Mouse (Mus musculus): ENCODE data around the gene Arid3a. TPM values are rescaled to one million over a fixed set of nuclear protein-coding genes. Genes with fewer than 3 reads are reported as not detected.
"Not testable (repeated sequence)": the region's sequence is repeated elsewhere in the genome, so short reads cannot be mapped to it uniquely, and the experiment has no call there.

The Arid3a gene
- polyA plus RNA-seq, 1 experiment from 2014 or later, result 14.0 TPM

GRCm38 (mm10) chr10:79884938-79885337, 41.9 kb upstream of the Arid3a start:
- H3K36me3 ChIP-seq (ENCODE audit: control insufficient read depth, insufficient read depth, low read length); H3K27ac ChIP-seq (ENCODE audit: low read length); H3K4me2 ChIP-seq (replicated peaks; ENCODE audit: low read depth, low read length); H3K4me3 ChIP-seq (ENCODE audit: low read depth, low read length); ATAC-seq (ENCODE audit: insufficient number of reproducible peaks, insufficient read depth, low FRiP score, low read depth); H3K9me3 ChIP-seq (ENCODE audit: control insufficient read depth, low read depth, low read length); H3K9ac ChIP-seq (replicated peaks; ENCODE audit: low read depth, low read length); H3K27me3 ChIP-seq (ENCODE audit: control insufficient read depth, insufficient read depth, low read length): not testable (repeated sequence)
- H3K4me1 ChIP-seq (ENCODE audit: control insufficient read depth, insufficient read depth, low read length), result peaks cover 12% of the 10 kb centered on the region
- 66% methylated on average over 2 of the region's 3 CpGs for WGBS

GRCm38 (mm10) chr10:79886054-79886453, 40.8 kb upstream of the Arid3a start, which contains the start of gene Elane:
Gene Elane, plus strand, starts transcription at chr10:79886247.
- Histone ChIP-seq H3K27me3 (ENCODE audit: control insufficient read depth, insufficient read depth, low read length) (no peaks in the 10 kb centered on the region), H3K9ac (replicated peaks; ENCODE audit: low read depth, low read length) (no peak within 1 kb of the TSS), H3K4me3 (ENCODE audit: low read depth, low read length) (no peak within 1 kb of the TSS), H3K4me1 (ENCODE audit: control insufficient read depth, insufficient read depth, low read length) (peaks cover 12% of the 10 kb centered on the region), H3K4me2 (replicated peaks; ENCODE audit: low read depth, low read length) (no peak within 1 kb of the TSS), H3K27ac (ENCODE audit: low read length) (no peak within 1 kb of the TSS), H3K36me3 (ENCODE audit: control insufficient read depth, insufficient read depth, low read length) (no peaks in the 10 kb centered on the region), H3K9me3 (ENCODE audit: control insufficient read depth, low read depth, low read length) (no peaks in the 10 kb centered on the region)
- WGBS, result 82% methylated on average over 6 of the region's 6 CpGs
- ATAC-seq (ENCODE audit: insufficient number of reproducible peaks, insufficient read depth, low FRiP score, low read depth), result no peak

DNA sequence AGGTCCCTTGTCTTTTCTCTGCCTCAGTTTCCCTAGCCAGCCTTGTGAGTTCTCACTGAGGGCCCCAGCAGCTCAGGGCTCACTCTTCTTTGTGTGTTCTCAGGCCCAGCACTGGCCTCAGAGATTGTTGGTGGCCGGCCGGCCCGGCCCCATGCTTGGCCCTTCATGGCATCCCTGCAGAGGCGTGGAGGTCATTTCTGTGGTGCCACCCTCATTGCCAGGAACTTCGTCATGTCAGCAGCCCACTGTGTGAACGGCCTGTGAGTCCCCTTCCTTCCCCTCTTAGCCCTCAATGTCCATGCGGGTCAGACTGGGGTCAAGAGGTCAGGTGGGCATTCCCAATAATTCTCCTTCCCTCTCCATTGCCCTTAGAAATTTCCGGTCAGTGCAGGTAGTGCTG, 40.2 kb upstream of the Arid3a start:
- no peak overlapping the region for H3K27ac ChIP-seq (ENCODE audit: low read length)

GRCm38 (mm10) chr10:79889386-79889785, 37.5 kb upstream of the Arid3a start:
- no peaks in the 10 kb centered on the region for H3K9me3 ChIP-seq (ENCODE audit: control insufficient read depth, low read depth, low read length)
- H3K4me2 ChIP-seq (replicated peaks; ENCODE audit: low read depth, low read length), result no peak overlapping the region
- H3K27me3 ChIP-seq (ENCODE audit: control insufficient read depth, insufficient read depth, low read length), result no peaks in the 10 kb centered on the region
- 62% methylated on average over 2 of the region's 2 CpGs for WGBS
- no peak overlapping the region for H3K9ac ChIP-seq (replicated peaks; ENCODE audit: low read depth, low read length)
- H3K27ac ChIP-seq (ENCODE audit: low read length), result no peak overlapping the region
- H3K4me1 ChIP-seq (ENCODE audit: control insufficient read depth, insufficient read depth, low read length), result no peaks in the 10 kb centered on the region
- no peak for ATAC-seq (ENCODE audit: insufficient number of reproducible peaks, insufficient read depth, low FRiP score, low read depth)
- peaks cover 4% of the 10 kb centered on the region for H3K36me3 ChIP-seq (ENCODE audit: control insufficient read depth, insufficient read depth, low read length)
- no peak overlapping the region for H3K4me3 ChIP-seq (ENCODE audit: low read depth, low read length)

More for the DNA sequence above, 40.2 kb upstream of the Arid3a start:
- H3K4me3 ChIP-seq (ENCODE audit: low read depth, low read length), result no peak overlapping the region
- ATAC-seq (ENCODE audit: insufficient number of reproducible peaks, insufficient read depth, low FRiP score, low read depth), result no peak
- WGBS, result 79% methylated on average over 8 of the region's 8 CpGs
- no peaks in the 10 kb centered on the region for H3K36me3 ChIP-seq (ENCODE audit: control insufficient read depth, insufficient read depth, low read length)
- no peaks in the 10 kb centered on the region for H3K27me3 ChIP-seq (ENCODE audit: control insufficient read depth, insufficient read depth, low read length)
- H3K4me2 ChIP-seq (replicated peaks; ENCODE audit: low read depth, low read length), result no peak overlapping the region
- no peaks in the 10 kb centered on the region for H3K9me3 ChIP-seq (ENCODE audit: control insufficient read depth, low read depth, low read length)
- peaks cover 12% of the 10 kb centered on the region for H3K4me1 ChIP-seq (ENCODE audit: control insufficient read depth, insufficient read depth, low read length)
- no peak overlapping the region for H3K9ac ChIP-seq (replicated peaks; ENCODE audit: low read depth, low read length)

GRCm38 (mm10) chr10:79890670-79891069, 36.2 kb upstream of the Arid3a start, which contains the start of gene Cfd:
Gene Cfd, plus strand, starts transcription at chr10:79890853.
- H3K4me3 ChIP-seq (ENCODE audit: low read depth, low read length), result no peak within 1 kb of the TSS
- ATAC-seq (ENCODE audit: insufficient number of reproducible peaks, insufficient read depth, low FRiP score, low read depth), result no peak
- no peak within 1 kb of the TSS for H3K9ac ChIP-seq (replicated peaks; ENCODE audit: low read depth, low read length)
- no peak within 1 kb of the TSS for H3K4me2 ChIP-seq (replicated peaks; ENCODE audit: low read depth, low read length)
- H3K9me3 ChIP-seq (ENCODE audit: control insufficient read depth, low read depth, low read length), result no peaks in the 10 kb centered on the region
- WGBS, result 37% methylated on average over 5 of the region's 5 CpGs
- H3K36me3 ChIP-seq (ENCODE audit: control insufficient read depth, insufficient read depth, low read length), result peaks cover 5% of the 10 kb centered on the region
- no peaks in the 10 kb centered on the region for H3K4me1 ChIP-seq (ENCODE audit: control insufficient read depth, insufficient read depth, low read length)
- H3K27ac ChIP-seq (ENCODE audit: low read length), result no peak within 1 kb of the TSS
- H3K27me3 ChIP-seq (ENCODE audit: control insufficient read depth, insufficient read depth, low read length), result no peaks in the 10 kb centered on the region

DNA sequence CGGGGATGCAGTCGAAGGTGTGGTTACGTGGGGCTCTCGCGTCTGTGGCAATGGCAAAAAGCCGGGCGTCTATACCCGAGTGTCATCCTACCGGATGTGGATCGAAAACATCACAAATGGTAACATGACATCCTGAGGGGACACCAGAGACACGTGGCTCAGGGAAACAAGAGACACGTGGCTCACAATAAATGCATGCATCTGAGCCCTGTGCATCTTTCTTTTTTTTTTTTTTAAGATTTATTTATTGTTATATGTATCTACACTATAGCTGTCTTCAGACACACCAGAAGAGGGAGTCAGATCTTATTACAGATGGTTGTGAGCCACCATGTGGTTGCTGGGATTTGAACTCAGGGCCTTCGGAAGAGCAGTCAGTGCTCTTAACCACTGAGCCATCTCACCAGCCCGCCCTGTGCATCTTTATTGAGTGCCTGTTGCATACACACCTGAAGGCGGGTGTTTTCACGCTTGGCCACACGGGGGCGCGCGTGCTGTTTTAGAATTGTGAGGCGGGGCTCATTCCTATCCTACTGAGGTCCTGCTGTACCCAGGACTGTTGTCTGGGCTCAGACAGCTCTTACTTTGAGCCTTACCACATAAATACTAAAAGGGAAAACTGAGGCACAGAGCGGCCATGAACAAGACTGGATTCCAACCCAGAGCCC, 34.3 kb upstream of the Arid3a start:
- H3K9me3 ChIP-seq (ENCODE audit: control insufficient read depth, low read depth, low read length); H3K27me3 ChIP-seq (ENCODE audit: control insufficient read depth, insufficient read depth, low read length); H3K4me1 ChIP-seq (ENCODE audit: control insufficient read depth, insufficient read depth, low read length); ATAC-seq (ENCODE audit: insufficient number of reproducible peaks, insufficient read depth, low FRiP score, low read depth); H3K9ac ChIP-seq (replicated peaks; ENCODE audit: low read depth, low read length); H3K4me3 ChIP-seq (ENCODE audit: low read depth, low read length); H3K4me2 ChIP-seq (replicated peaks; ENCODE audit: low read depth, low read length); H3K27ac ChIP-seq (ENCODE audit: low read length): not testable (repeated sequence)
- H3K36me3 ChIP-seq (ENCODE audit: control insufficient read depth, insufficient read depth, low read length), result peaks cover 18% of the 10 kb centered on the region
- WGBS, result 41% methylated on average over 22 of the region's 22 CpGs

- no peak for ATAC-seq (ENCODE audit: insufficient number of reproducible peaks, insufficient read depth, low FRiP score, low read depth)
- no peaks in the 10 kb centered on the region for H3K9me3 ChIP-seq (ENCODE audit: control insufficient read depth, low read depth, low read length)
- no peaks in the 10 kb centered on the region for H3K27me3 ChIP-seq (ENCODE audit: control insufficient read depth, insufficient read depth, low read length)
- H3K9ac ChIP-seq (replicated peaks; ENCODE audit: low read depth, low read length), result no peak overlapping the region
- 92% methylated on average over 16 of the region's 16 CpGs for WGBS
- H3K4me1 ChIP-seq (ENCODE audit: control insufficient read depth, insufficient read depth, low read length), result no peaks in the 10 kb centered on the region
- H3K4me3 ChIP-seq (ENCODE audit: low read depth, low read length), result no peak overlapping the region
- H3K27ac ChIP-seq (ENCODE audit: low read length), result no peak overlapping the region
- H3K36me3 ChIP-seq (ENCODE audit: control insufficient read depth, insufficient read depth, low read length), result peaks cover 37% of the 10 kb centered on the region
- H3K4me2 ChIP-seq (replicated peaks; ENCODE audit: low read depth, low read length), result no peak overlapping the region
Observed at GRCm38 (mm10) chr10:79896306-79896705, 30.5 kb upstream of the Arid3a start.

DNA sequence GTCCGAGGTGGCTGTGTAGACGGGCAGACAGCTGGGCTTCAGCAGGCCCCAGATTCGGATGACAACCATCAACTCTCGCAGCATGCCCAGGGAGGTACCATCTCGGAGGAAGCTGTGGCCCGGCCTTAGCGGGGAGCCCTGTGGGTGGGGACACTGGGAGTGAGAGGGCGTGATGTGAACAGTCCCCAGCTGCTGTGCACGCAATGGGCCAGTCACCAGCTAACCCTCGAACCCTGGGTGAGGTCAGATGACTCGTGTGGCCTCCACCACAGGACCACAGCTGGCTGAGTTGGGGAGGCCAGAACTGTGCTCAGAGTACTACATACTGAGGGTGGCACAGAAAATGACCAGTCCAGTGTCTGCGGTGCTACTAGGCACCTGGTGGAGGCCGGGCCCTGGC, 30.0 kb upstream of the Arid3a start:
- ATAC-seq (ENCODE audit: insufficient number of reproducible peaks, insufficient read depth, low FRiP score, low read depth), result no peak
- Histone ChIP-seq H3K27ac (ENCODE audit: low read length) (no peak overlapping the region), H3K4me2 (replicated peaks; ENCODE audit: low read depth, low read length) (no peak overlapping the region), H3K27me3 (ENCODE audit: control insufficient read depth, insufficient read depth, low read length) (no peaks in the 10 kb centered on the region), H3K9ac (replicated peaks; ENCODE audit: low read depth, low read length) (no peak overlapping the region), H3K9me3 (ENCODE audit: control insufficient read depth, low read depth, low read length) (no peaks in the 10 kb centered on the region), H3K4me3 (ENCODE audit: low read depth, low read length) (no peak overlapping the region), H3K36me3 (ENCODE audit: control insufficient read depth, insufficient read depth, low read length) (peaks cover 42% of the 10 kb centered on the region), H3K4me1 (ENCODE audit: control insufficient read depth, insufficient read depth, low read length) (no peaks in the 10 kb centered on the region)
- 86% methylated on average over 13 of the region's 13 CpGs for WGBS

Measured in stomach, embryonic 14.5 days (tissue).